Mouse (Mus musculus) MEL (cell line): ENCODE results near the gene Terf2ip.

Experiments
- CTCF ChIP-seq, 3 experiments: IDR thresholded peaks in 2 of 3; conservative IDR thresholded peaks in 1 of 3; 2 replicates each; pipeline ENCODE4 v1.5.1; 2011 to 2012; ENCODE audit warnings: low read length in 3 of 3, low read depth in 2 of 3, mild to moderate bottlenecking in 2 of 3, improper control_type of control experiment in 1 of 3, inconsistent platforms in 1 of 3, mixed read lengths in 1 of 3, moderate library complexity in 1 of 3; ENCODE audit not compliant: control insufficient read depth in 1 of 3, insufficient read depth in 1 of 3, poor library complexity in 1 of 3, severe bottlenecking in 1 of 3
- EP300 ChIP-seq, 2 experiments: IDR thresholded peaks; 2 replicates each; pipeline ENCODE4 v1.6.1; 2011; ENCODE audit warnings: improper control_type of control experiment in 2 of 2, low read length in 2 of 2, low read depth in 1 of 2, mild to moderate bottlenecking in 1 of 2
- JUND ChIP-seq: IDR thresholded peaks from 2 replicates; pipeline ENCODE4 v1.6.1; 2011; ENCODE audit warnings: low read depth, mild to moderate bottlenecking, improper control_type of control experiment, low read length
- POLR2A ChIP-seq, 2 experiments: IDR thresholded peaks; 2 replicates each; pipeline ENCODE4 v1.6.1; 2011 to 2012; ENCODE audit warnings: low read length in 2 of 2, mild to moderate bottlenecking in 2 of 2, control low read depth in 1 of 2, improper control_type of control experiment in 1 of 2, low read depth in 1 of 2, moderate library complexity in 1 of 2; ENCODE audit not compliant: control insufficient read depth in 1 of 2, insufficient read depth in 1 of 2, poor library complexity in 1 of 2
- RAD21 ChIP-seq: IDR thresholded peaks from 2 replicates; pipeline ENCODE4 v1.6.1; 2011; ENCODE audit warnings: mild to moderate bottlenecking, low read depth, low read length, improper control_type of control experiment
- USF1 ChIP-seq: IDR thresholded peaks from 2 replicates; pipeline ENCODE4 v1.6.1; 2014; ENCODE audit warnings: low read depth, mild to moderate bottlenecking, inconsistent platforms, low read length, improper control_type of control experiment, moderate library complexity
- USF2 ChIP-seq, 2 experiments: IDR thresholded peaks; 2 replicates each; pipeline ENCODE4 v1.6.1; 2011 to 2012; ENCODE audit warnings: improper control_type of control experiment in 2 of 2, low read length in 2 of 2, borderline replicate concordance in 1 of 2, inconsistent platforms in 1 of 2, low read depth in 1 of 2, mild to moderate bottlenecking in 1 of 2; ENCODE audit not compliant: insufficient read depth in 1 of 2
- ZKSCAN1 ChIP-seq: IDR thresholded peaks from 2 replicates; pipeline ENCODE4 v1.6.1; 2012; ENCODE audit warnings: low read depth, mild to moderate bottlenecking, inconsistent platforms, low read length, improper control_type of control experiment, moderate library complexity
- ZMIZ1 ChIP-seq: IDR thresholded peaks from 2 replicates; pipeline ENCODE4 v1.6.1; 2012; ENCODE audit warnings: low read depth, mild to moderate bottlenecking, inconsistent platforms, low read length, improper control_type of control experiment, moderate library complexity

- TF ChIP-seq CTCF (IDR thresholded peaks at IDR 0.05 in 2 of 3, conservative IDR thresholded peaks at IDR 0.05 in 1 of 3; ENCODE audit: control insufficient read depth in 1 of 3, insufficient read depth in 1 of 3, low read depth in 2 of 3, low read length in 3 of 3, poor library complexity in 1 of 3, severe bottlenecking in 1 of 3) = no peak
- TF ChIP-seq POLR2A (IDR thresholded peaks at IDR 0.05; ENCODE audit: control insufficient read depth in 1 of 2, insufficient read depth in 1 of 2, low read depth in 1 of 2, low read length in 2 of 2, poor library complexity in 1 of 2) = no peak
- TF ChIP-seq ZMIZ1 = no peak
- no peak for TF ChIP-seq ZKSCAN1
- TF ChIP-seq RAD21 = no peak
- no peak for TF ChIP-seq JUND
- TF ChIP-seq EP300 (IDR thresholded peaks at IDR 0.05; ENCODE audit: low read depth in 1 of 2, low read length in 2 of 2) = no peak
- TF ChIP-seq USF1 = no peak
- TF ChIP-seq USF2 (IDR thresholded peaks at IDR 0.05; ENCODE audit: borderline replicate concordance in 1 of 2, insufficient read depth in 1 of 2, low read depth in 1 of 2, low read length in 2 of 2) = no peak
Measured at GRCm38 (mm10) chr8:112029455-112029854, 18.3 kb downstream of the Terf2ip start.
